Mouse (Mus musculus): ENCODE data around the gene Hepacam2. TPM values are rescaled to one million over a fixed set of nuclear protein-coding genes. Genes with fewer than 3 reads are reported as not detected.
"Not testable (repeated sequence)": the region's sequence is repeated elsewhere in the genome, so short reads cannot be mapped to it uniquely, and the experiment has no call there.

Gene Hepacam2
- polyA plus RNA-seq, 1 experiment from 2014 or later, result 0.26 TPM

- 59% methylated on average over 10 of the region's 10 CpGs for WGBS
- H3K27ac ChIP-seq (ENCODE audit: low read length), result no peak overlapping the region
- H3K9ac ChIP-seq (ENCODE audit: low read length), result no peak overlapping the region
- no peaks in the 10 kb centered on the region for H3K27me3 ChIP-seq (ENCODE audit: control insufficient read depth, insufficient read depth, low read depth, low read length)
- H3K4me1 ChIP-seq (replicated peaks; ENCODE audit: control insufficient read depth, insufficient read depth, low read length), result no peaks in the 10 kb centered on the region
- ATAC-seq (ENCODE audit: low read depth), result no peak
- no peak overlapping the region for H3K4me3 ChIP-seq (ENCODE audit: low read length)
- no peak overlapping the region for H3K4me2 ChIP-seq (ENCODE audit: low read depth, low read length)
- no peaks in the 10 kb centered on the region for H3K36me3 ChIP-seq (ENCODE audit: control insufficient read depth, insufficient read depth, low read length)
- no peaks in the 10 kb centered on the region for H3K9me3 ChIP-seq (ENCODE audit: control insufficient read depth, low read length)
Observed at GRCm38 (mm10) chr6:3511116-3511515, 13.0 kb upstream of the Hepacam2 start.

- H3K9ac ChIP-seq (ENCODE audit: low read length), result no peak overlapping the region
- H3K9me3 ChIP-seq (ENCODE audit: control insufficient read depth, low read length), result no peaks in the 10 kb centered on the region
- no peak overlapping the region for H3K4me3 ChIP-seq (ENCODE audit: low read length)
- no peak overlapping the region for H3K4me2 ChIP-seq (ENCODE audit: low read depth, low read length)
- H3K27ac ChIP-seq (ENCODE audit: low read length), result no peak overlapping the region
- WGBS, result 18% methylated on average over 2 of the region's 2 CpGs
- no peaks in the 10 kb centered on the region for H3K27me3 ChIP-seq (ENCODE audit: control insufficient read depth, insufficient read depth, low read depth, low read length)
- peak; percentile 41; the same call in 1 of the 2 replicates for ATAC-seq (ENCODE audit: low read depth)
- H3K4me1 ChIP-seq (replicated peaks; ENCODE audit: control insufficient read depth, insufficient read depth, low read length), result no peaks in the 10 kb centered on the region
- H3K36me3 ChIP-seq (ENCODE audit: control insufficient read depth, insufficient read depth, low read length), result no peaks in the 10 kb centered on the region
Observed at GRCm38 (mm10) chr6:3509782-3510181, 11.7 kb upstream of the Hepacam2 start.

GRCm38 (mm10) chr6:3508151-3508550 is 10.1 kb upstream of the Hepacam2 start:
- H3K4me1 ChIP-seq (replicated peaks; ENCODE audit: control insufficient read depth, insufficient read depth, low read length); H3K27ac ChIP-seq (ENCODE audit: low read length); H3K36me3 ChIP-seq (ENCODE audit: control insufficient read depth, insufficient read depth, low read length); H3K4me3 ChIP-seq (ENCODE audit: low read length); H3K27me3 ChIP-seq (ENCODE audit: control insufficient read depth, insufficient read depth, low read depth, low read length); H3K4me2 ChIP-seq (ENCODE audit: low read depth, low read length); H3K9me3 ChIP-seq (ENCODE audit: control insufficient read depth, low read length); H3K9ac ChIP-seq (ENCODE audit: low read length); ATAC-seq (ENCODE audit: low read depth): not testable (repeated sequence)
- 89% methylated on average over 2 of the region's 2 CpGs for WGBS

- Histone ChIP-seq H3K4me3 (ENCODE audit: low read length) (no peak overlapping the region), H3K27ac (ENCODE audit: low read length) (no peak overlapping the region)
- WGBS, result 49% methylated on average over 4 of the region's 4 CpGs
Observed at GRCm38 (mm10) chr6:3507078-3507477, 9.0 kb upstream of the Hepacam2 start.

GRCm38 (mm10) chr6:3505289-3505688 is 7.2 kb upstream of the Hepacam2 start:
- Histone ChIP-seq H3K9ac (ENCODE audit: low read length) (no peak overlapping the region), H3K27ac (ENCODE audit: low read length) (no peak overlapping the region), H3K9me3 (ENCODE audit: control insufficient read depth, low read length) (no peaks in the 10 kb centered on the region), H3K27me3 (ENCODE audit: control insufficient read depth, insufficient read depth, low read depth, low read length) (no peaks in the 10 kb centered on the region), H3K4me2 (ENCODE audit: low read depth, low read length) (no peak overlapping the region), H3K4me3 (ENCODE audit: low read length) (no peak overlapping the region), H3K4me1 (replicated peaks; ENCODE audit: control insufficient read depth, insufficient read depth, low read length) (no peaks in the 10 kb centered on the region), H3K36me3 (ENCODE audit: control insufficient read depth, insufficient read depth, low read length) (no peaks in the 10 kb centered on the region)
- ATAC-seq (ENCODE audit: low read depth), result no peak
- 83% methylated on average over 5 of the region's 5 CpGs for WGBS

More at GRCm38 (mm10) chr6:3507078-3507477, 9.0 kb upstream of the Hepacam2 start:
- H3K4me2 ChIP-seq (ENCODE audit: low read depth, low read length), result no peak overlapping the region
- H3K27me3 ChIP-seq (ENCODE audit: control insufficient read depth, insufficient read depth, low read depth, low read length), result no peaks in the 10 kb centered on the region
- no peak for ATAC-seq (ENCODE audit: low read depth)
- no peaks in the 10 kb centered on the region for H3K4me1 ChIP-seq (replicated peaks; ENCODE audit: control insufficient read depth, insufficient read depth, low read length)
- H3K36me3 ChIP-seq (ENCODE audit: control insufficient read depth, insufficient read depth, low read length), result no peaks in the 10 kb centered on the region
- no peak overlapping the region for H3K9ac ChIP-seq (ENCODE audit: low read length)
- H3K9me3 ChIP-seq (ENCODE audit: control insufficient read depth, low read length), result no peaks in the 10 kb centered on the region

GRCm38 (mm10) chr6:3500286-3500685 is 2.2 kb upstream of the Hepacam2 start:
- no peaks in the 10 kb centered on the region for H3K27me3 ChIP-seq (ENCODE audit: control insufficient read depth, insufficient read depth, low read depth, low read length)
- no peak overlapping the region for H3K27ac ChIP-seq (ENCODE audit: low read length)
- H3K36me3 ChIP-seq (ENCODE audit: control insufficient read depth, insufficient read depth, low read length), result no peaks in the 10 kb centered on the region
- H3K4me2 ChIP-seq (ENCODE audit: low read depth, low read length), result no peak overlapping the region
- no peak for ATAC-seq (ENCODE audit: low read depth)
- WGBS, result 92% methylated on average over 3 of the region's 3 CpGs
- H3K9ac ChIP-seq (ENCODE audit: low read length), result no peak overlapping the region
- 0 out of 2 replicates have a peak, but pooled peaks cover 2% of the 10 kb centered on the region for H3K4me1 ChIP-seq (replicated peaks; ENCODE audit: control insufficient read depth, insufficient read depth, low read length)
- H3K4me3 ChIP-seq (ENCODE audit: low read length), result no peak overlapping the region
- no peaks in the 10 kb centered on the region for H3K9me3 ChIP-seq (ENCODE audit: control insufficient read depth, low read length)

- H3K9ac ChIP-seq (ENCODE audit: low read length), result no peak overlapping the region
- no peak overlapping the region for H3K4me2 ChIP-seq (ENCODE audit: low read depth, low read length)
- H3K4me1 ChIP-seq (replicated peaks; ENCODE audit: control insufficient read depth, insufficient read depth, low read length), result 0 out of 2 replicates have a peak, but pooled peaks cover 2% of the 10 kb centered on the region
- no peak overlapping the region for H3K4me3 ChIP-seq (ENCODE audit: low read length)
- no peaks in the 10 kb centered on the region for H3K36me3 ChIP-seq (ENCODE audit: control insufficient read depth, insufficient read depth, low read length)
- no peaks in the 10 kb centered on the region for H3K9me3 ChIP-seq (ENCODE audit: control insufficient read depth, low read length)
- WGBS, result 3% methylated on average over 2 of the region's 2 CpGs
- no peak overlapping the region for H3K27ac ChIP-seq (ENCODE audit: low read length)
- H3K27me3 ChIP-seq (ENCODE audit: control insufficient read depth, insufficient read depth, low read depth, low read length), result peaks cover 2% of the 10 kb centered on the region; the same call in 1 of the 2 replicates
- ATAC-seq (ENCODE audit: low read depth), result no peak
Observed at GRCm38 (mm10) chr6:3496210-3496609, 1.9 kb downstream of the Hepacam2 start.

GRCm38 (mm10) chr6:3494285-3494684 is 3.8 kb downstream of the Hepacam2 start:
- H3K27ac ChIP-seq (ENCODE audit: low read length), result no peak overlapping the region
- H3K4me1 ChIP-seq (replicated peaks; ENCODE audit: control insufficient read depth, insufficient read depth, low read length), result 0 out of 2 replicates have a peak, but pooled peaks cover 2% of the 10 kb centered on the region
- H3K4me2 ChIP-seq (ENCODE audit: low read depth, low read length), result no peak overlapping the region
- no peaks in the 10 kb centered on the region for H3K9me3 ChIP-seq (ENCODE audit: control insufficient read depth, low read length)
- no peak overlapping the region for H3K4me3 ChIP-seq (ENCODE audit: low read length)
- 60% methylated on average over 5 of the region's 5 CpGs for WGBS
- H3K36me3 ChIP-seq (ENCODE audit: control insufficient read depth, insufficient read depth, low read length), result no peaks in the 10 kb centered on the region
- peaks cover 2% of the 10 kb centered on the region; the same call in 1 of the 2 replicates for H3K27me3 ChIP-seq (ENCODE audit: control insufficient read depth, insufficient read depth, low read depth, low read length)
- no peak overlapping the region for H3K9ac ChIP-seq (ENCODE audit: low read length)
- ATAC-seq (ENCODE audit: low read depth), result no peak

GRCm38 (mm10) chr6:3487355-3487754 is 10.7 kb downstream of the Hepacam2 start:
- no peak for ATAC-seq (ENCODE audit: low read depth)
- 55% methylated on average over 1 of the region's 1 CpGs for WGBS
- H3K4me3 ChIP-seq (ENCODE audit: low read length), result no peak overlapping the region
- H3K36me3 ChIP-seq (ENCODE audit: control insufficient read depth, insufficient read depth, low read length), result no peaks in the 10 kb centered on the region
- no peak overlapping the region for H3K27ac ChIP-seq (ENCODE audit: low read length)
- H3K27me3 ChIP-seq (ENCODE audit: control insufficient read depth, insufficient read depth, low read depth, low read length), result no peaks in the 10 kb centered on the region
- no peak overlapping the region for H3K9ac ChIP-seq (ENCODE audit: low read length)
- no peaks in the 10 kb centered on the region for H3K4me1 ChIP-seq (replicated peaks; ENCODE audit: control insufficient read depth, insufficient read depth, low read length)
- no peak overlapping the region for H3K4me2 ChIP-seq (ENCODE audit: low read depth, low read length)
- no peaks in the 10 kb centered on the region for H3K9me3 ChIP-seq (ENCODE audit: control insufficient read depth, low read length)

GRCm38 (mm10) chr6:3485133-3485532 is 13.0 kb downstream of the Hepacam2 start:
- Histone ChIP-seq H3K36me3 (ENCODE audit: control insufficient read depth, insufficient read depth, low read length) (no peaks in the 10 kb centered on the region), H3K27ac (ENCODE audit: low read length) (no peak overlapping the region), H3K4me1 (replicated peaks; ENCODE audit: control insufficient read depth, insufficient read depth, low read length) (no peaks in the 10 kb centered on the region), H3K4me3 (ENCODE audit: low read length) (no peak overlapping the region), H3K27me3 (ENCODE audit: control insufficient read depth, insufficient read depth, low read depth, low read length) (no peaks in the 10 kb centered on the region), H3K9ac (ENCODE audit: low read length) (no peak overlapping the region), H3K9me3 (ENCODE audit: control insufficient read depth, low read length) (no peaks in the 10 kb centered on the region), H3K4me2 (ENCODE audit: low read depth, low read length) (no peak overlapping the region)
- WGBS, result 69% methylated on average over 3 of the region's 3 CpGs
- ATAC-seq (ENCODE audit: low read depth), result no peak

Data from lung, embryonic 16.5 days (tissue).